Mouse (Mus musculus): Measurements from ENCODE around the gene Adgrl4. TPM values are rescaled to one million over a fixed set of nuclear protein-coding genes. Genes with fewer than 3 reads are reported as not detected.

Gene Adgrl4
- polyA plus RNA-seq, 1 experiment, result not detected

DNA sequence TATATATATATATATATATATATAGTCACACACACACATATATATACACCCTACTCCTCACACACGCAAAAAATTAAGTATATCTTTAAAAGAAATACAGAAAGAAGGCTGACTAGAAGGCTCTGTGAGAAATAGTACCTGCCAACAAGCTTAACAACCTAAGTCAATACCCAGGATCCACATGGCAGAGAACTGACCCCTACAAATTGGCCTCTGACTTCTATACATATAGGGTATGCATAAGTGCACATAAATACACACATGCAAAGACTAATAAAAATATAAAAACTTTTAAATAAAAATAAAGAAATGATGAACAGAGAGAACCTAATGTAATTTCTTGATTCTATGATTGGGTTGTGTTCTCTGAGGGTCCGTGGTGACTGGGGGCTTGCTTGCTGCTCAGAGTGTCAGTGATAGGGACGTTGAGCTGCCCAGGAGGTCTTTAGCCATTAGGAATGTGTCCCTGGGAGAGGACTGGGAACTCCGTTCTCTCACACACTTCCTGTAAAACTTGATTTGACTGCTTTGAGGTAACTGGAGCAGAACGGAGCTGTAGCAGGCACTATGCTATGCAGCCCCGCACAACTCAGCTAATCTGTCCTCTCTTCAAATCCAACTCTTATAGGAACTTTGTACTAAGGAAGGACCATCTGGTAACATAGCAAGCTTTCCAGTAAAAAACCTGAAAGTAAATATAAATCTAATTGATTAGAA lies 17.5 kb downstream of the Adgrl4 start:
- Histone ChIP-seq H3K4me1 (ENCODE audit: control insufficient read depth, insufficient read depth, low read length) (no peaks in the 10 kb centered on the region), H3K4me3 (ENCODE audit: insufficient read depth, low read depth, low read length) (no peak overlapping the region), H3K27ac (ENCODE audit: insufficient read depth, low read depth, low read length) (no peak overlapping the region)
- 76% methylated on average over 6 of the region's 6 CpGs for WGBS
- TF ChIP-seq POLR2A (IDR thresholded peaks at IDR 0.05; ENCODE audit: insufficient read depth, low read depth, low read length) (no peak), CTCF (IDR thresholded peaks at IDR 0.05; ENCODE audit: insufficient read depth, low read depth, low read length) (no peak)

DNA sequence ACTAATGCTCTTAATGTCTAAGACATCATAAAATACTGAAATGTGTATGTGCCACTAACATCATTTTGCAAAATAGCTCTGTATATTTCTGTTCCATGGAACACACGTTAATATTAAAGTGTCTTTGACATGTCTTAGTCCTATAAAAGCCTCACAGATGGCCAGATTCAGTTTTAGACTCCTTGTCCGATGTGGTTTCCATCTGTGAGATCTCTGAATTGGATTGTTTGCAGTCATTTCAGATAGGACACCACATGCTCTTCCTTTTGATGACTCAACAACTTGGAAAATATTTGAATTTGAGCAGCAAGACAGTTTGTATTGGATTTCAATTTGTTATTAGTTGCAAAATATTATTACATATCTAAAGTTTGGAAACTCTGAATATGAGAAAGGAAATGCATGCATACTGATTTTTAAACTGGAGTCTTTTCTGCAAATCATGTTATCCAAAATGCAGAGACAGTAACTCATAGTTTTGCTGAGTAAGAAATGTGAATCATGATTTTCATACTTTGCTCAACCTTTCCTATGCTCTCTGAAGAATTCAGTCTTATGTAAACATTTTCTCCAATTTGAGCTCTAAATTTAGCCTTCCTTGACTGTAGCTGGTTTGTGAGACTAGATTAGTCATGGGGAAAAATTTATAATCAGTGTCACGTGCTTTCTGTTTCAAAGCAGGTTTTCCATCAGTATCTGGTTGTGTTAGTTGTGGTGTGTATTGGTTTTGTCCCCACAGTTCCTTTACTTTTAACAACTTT lies 21.9 kb downstream of the Adgrl4 start:
- TF ChIP-seq POLR2A (IDR thresholded peaks at IDR 0.05; ENCODE audit: insufficient read depth, low read depth, low read length) (no peak), CTCF (IDR thresholded peaks at IDR 0.05; ENCODE audit: insufficient read depth, low read depth, low read length) (no peak)
- H3K27ac ChIP-seq (ENCODE audit: insufficient read depth, low read depth, low read length), result no peak overlapping the region
- WGBS, result 63% methylated on average over 3 of the region's 3 CpGs
- H3K4me3 ChIP-seq (ENCODE audit: insufficient read depth, low read depth, low read length), result no peak overlapping the region
- no peaks in the 10 kb centered on the region for H3K4me1 ChIP-seq (ENCODE audit: control insufficient read depth, insufficient read depth, low read length)

DNA sequence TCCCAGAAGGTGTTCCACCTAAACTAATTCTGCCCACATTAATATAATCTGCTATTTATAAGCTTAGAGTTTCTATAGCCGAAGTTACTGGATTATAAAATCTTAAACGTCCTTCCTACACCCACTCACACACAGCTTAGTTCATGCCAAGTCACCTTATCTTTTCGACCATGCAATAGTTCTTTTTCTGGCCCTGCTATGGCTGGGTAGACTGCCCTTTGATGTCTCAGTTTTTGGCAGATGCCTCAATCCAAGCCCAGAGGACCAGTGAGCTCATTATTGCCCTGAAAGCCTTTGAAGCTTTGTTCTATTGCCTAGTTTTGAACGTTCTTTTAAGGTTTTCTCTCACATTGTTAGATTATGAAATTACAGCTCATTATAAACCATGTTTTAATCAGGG lies 27.5 kb downstream of the Adgrl4 start:
- Histone ChIP-seq H3K4me3 (ENCODE audit: insufficient read depth, low read depth, low read length) (no peak overlapping the region), H3K4me1 (ENCODE audit: control insufficient read depth, insufficient read depth, low read length) (no peaks in the 10 kb centered on the region), H3K27ac (ENCODE audit: insufficient read depth, low read depth, low read length) (no peak overlapping the region)
- TF ChIP-seq CTCF (IDR thresholded peaks at IDR 0.05; ENCODE audit: insufficient read depth, low read depth, low read length), result no peak
- TF ChIP-seq POLR2A (IDR thresholded peaks at IDR 0.05; ENCODE audit: insufficient read depth, low read depth, low read length), result no peak
- 39% methylated on average over 4 of the region's 4 CpGs for WGBS

DNA sequence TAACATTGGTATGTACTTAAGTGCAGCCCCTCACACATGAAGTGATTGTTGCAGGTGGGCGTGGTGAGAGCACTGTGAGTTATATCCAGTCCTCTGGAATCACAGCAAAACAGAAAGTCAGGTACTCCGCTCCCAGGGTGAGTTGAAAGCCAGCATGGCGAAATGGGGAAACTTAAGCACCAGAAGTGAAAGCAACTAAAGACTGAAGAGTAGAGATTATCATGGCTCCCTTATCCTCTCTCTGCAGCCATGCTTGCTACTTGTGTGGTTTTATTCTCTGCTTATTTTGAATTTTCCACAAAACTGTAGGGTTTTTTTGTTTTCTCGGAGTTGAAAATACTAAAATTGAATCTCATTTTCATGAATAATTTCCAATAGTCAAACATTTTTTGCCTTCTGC lies 51.2 kb downstream of the Adgrl4 start:
- Histone ChIP-seq H3K4me3 (ENCODE audit: insufficient read depth, low read depth, low read length) (no peak overlapping the region), H3K4me1 (ENCODE audit: control insufficient read depth, insufficient read depth, low read length) (no peaks in the 10 kb centered on the region), H3K27ac (ENCODE audit: insufficient read depth, low read depth, low read length) (no peak overlapping the region)
- 93% methylated on average over 4 of the region's 4 CpGs for WGBS
- TF ChIP-seq POLR2A (IDR thresholded peaks at IDR 0.05; ENCODE audit: insufficient read depth, low read depth, low read length) (no peak), CTCF (IDR thresholded peaks at IDR 0.05; ENCODE audit: insufficient read depth, low read depth, low read length) (no peak)

DNA sequence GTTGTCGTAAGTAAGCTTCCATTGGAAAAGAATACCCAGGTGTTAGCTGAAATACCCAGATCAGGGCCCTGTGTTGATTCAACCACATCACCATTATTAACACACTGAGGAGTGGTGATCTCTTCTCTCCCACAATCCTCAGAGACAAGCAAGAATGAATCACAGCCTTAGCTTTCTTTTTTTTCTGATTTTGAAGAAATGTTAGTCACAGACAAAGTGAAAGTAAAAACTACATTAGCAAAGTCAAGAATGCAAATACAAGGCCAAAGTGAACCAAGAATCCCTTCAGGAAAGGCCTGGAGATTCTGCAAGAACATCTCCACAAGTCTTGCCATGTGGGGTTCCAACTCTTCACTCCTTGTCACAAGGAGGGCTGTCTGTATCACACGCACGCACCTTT lies 67.9 kb downstream of the Adgrl4 start:
- H3K4me1 ChIP-seq (ENCODE audit: control insufficient read depth, insufficient read depth, low read length), result no peaks in the 10 kb centered on the region
- 93% methylated on average over 3 of the region's 3 CpGs for WGBS
- no peak overlapping the region for H3K4me3 ChIP-seq (ENCODE audit: insufficient read depth, low read depth, low read length)
- H3K27ac ChIP-seq (ENCODE audit: insufficient read depth, low read depth, low read length), result no peak overlapping the region
- no peak for TF ChIP-seq POLR2A (IDR thresholded peaks at IDR 0.05; ENCODE audit: insufficient read depth, low read depth, low read length)
- no peak for TF ChIP-seq CTCF (IDR thresholded peaks at IDR 0.05; ENCODE audit: insufficient read depth, low read depth, low read length)

DNA sequence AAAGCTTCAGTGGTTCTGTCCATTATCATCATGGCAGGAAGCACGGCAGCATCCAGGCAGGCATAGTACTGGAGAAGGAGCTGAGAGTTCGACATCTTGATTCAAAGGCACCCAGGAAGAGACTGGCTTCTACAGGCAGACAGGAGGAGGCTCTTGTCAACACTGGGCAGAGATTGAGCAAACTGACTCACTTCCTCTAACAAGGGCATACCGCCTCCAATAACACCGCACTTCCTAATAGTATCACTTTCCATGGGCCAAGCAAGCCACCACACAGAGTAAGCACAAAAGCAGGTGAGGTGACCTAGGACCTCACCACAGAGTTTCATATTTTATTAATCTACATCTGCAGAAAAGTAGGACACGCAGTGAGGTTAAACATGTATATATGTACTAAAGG lies 73.5 kb downstream of the Adgrl4 start:
- no peak overlapping the region for H3K4me3 ChIP-seq (ENCODE audit: insufficient read depth, low read depth, low read length)
- TF ChIP-seq POLR2A (IDR thresholded peaks at IDR 0.05; ENCODE audit: insufficient read depth, low read depth, low read length), result no peak
- TF ChIP-seq CTCF (IDR thresholded peaks at IDR 0.05; ENCODE audit: insufficient read depth, low read depth, low read length), result no peak
- no peak overlapping the region for H3K27ac ChIP-seq (ENCODE audit: insufficient read depth, low read depth, low read length)
- 94% methylated on average over 5 of the region's 5 CpGs for WGBS
- H3K4me1 ChIP-seq (ENCODE audit: control insufficient read depth, insufficient read depth, low read length), result no peaks in the 10 kb centered on the region

DNA sequence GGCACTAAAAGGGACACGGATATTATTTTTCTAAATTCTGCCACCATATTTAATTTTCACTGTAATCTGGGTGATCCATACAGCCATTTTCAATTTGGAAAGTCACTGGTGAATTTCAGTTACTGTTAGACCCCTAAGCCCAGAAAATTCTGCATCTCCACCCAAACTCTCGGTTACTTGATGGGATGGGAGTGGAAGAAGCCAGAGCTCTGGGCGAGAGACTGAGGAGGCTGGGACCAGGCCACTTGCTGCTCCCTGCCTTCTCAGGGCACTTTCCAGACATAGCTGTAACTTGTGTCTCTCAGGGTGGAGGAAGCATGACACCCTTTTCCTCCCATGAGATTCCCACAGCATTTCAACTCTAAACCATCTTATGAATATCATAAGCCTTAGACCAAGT lies 109.5 kb downstream of the Adgrl4 start:
- WGBS, result 97% methylated on average over 3 of the region's 3 CpGs
- TF ChIP-seq CTCF (IDR thresholded peaks at IDR 0.05; ENCODE audit: insufficient read depth, low read depth, low read length) (no peak), POLR2A (IDR thresholded peaks at IDR 0.05; ENCODE audit: insufficient read depth, low read depth, low read length) (no peak)
- H3K27ac ChIP-seq (ENCODE audit: insufficient read depth, low read depth, low read length), result no peak overlapping the region
- no peaks in the 10 kb centered on the region for H3K4me1 ChIP-seq (ENCODE audit: control insufficient read depth, insufficient read depth, low read length)
- no peak overlapping the region for H3K4me3 ChIP-seq (ENCODE audit: insufficient read depth, low read depth, low read length)

DNA sequence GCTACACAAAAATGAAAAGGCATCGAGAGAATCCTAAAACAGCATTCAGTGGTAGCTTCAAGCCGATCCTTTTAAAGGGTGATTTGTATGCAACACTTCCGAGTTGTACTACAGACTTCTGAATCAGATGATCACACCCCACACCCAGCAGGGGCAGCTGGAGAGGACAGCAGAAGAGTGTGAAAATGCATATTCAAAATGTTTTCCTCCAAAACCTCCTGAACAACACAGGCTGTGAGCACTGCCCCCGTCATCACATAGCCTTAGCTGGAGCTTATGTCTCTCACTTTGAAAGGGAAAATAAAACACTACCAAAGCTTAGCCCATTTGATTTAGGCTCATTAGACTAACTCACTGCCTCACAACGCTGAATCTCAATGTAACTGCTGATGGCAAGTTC lies 113.3 kb downstream of the Adgrl4 start:
- no peak overlapping the region for H3K27ac ChIP-seq (ENCODE audit: insufficient read depth, low read depth, low read length)
- no peaks in the 10 kb centered on the region for H3K4me1 ChIP-seq (ENCODE audit: control insufficient read depth, insufficient read depth, low read length)
- 37% methylated on average over 5 of the region's 5 CpGs for WGBS
- TF ChIP-seq POLR2A (IDR thresholded peaks at IDR 0.05; ENCODE audit: insufficient read depth, low read depth, low read length) (no peak), CTCF (IDR thresholded peaks at IDR 0.05; ENCODE audit: insufficient read depth, low read depth, low read length) (no peak)
- no peak overlapping the region for H3K4me3 ChIP-seq (ENCODE audit: insufficient read depth, low read depth, low read length)

DNA sequence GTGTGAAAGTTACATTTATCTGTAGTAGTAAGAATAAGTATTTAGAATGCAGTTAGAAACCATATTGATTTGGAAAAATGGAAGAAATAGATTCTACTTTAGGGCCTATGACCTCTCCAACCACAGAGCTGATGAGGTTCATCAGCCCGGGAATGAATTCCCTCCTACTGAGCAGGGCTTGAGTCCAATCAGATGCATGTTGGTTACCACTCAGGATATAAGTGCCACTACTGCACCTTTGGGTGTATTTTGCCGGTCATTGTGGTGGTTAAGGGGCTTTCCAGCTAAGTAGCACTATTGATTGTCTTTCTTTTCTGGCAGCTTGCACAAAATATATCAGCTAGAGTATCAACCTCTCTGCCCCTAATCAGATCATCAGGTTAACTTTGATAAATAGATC lies 118.9 kb downstream of the Adgrl4 start:
- Histone ChIP-seq H3K27ac (ENCODE audit: insufficient read depth, low read depth, low read length) (no peak overlapping the region), H3K4me1 (ENCODE audit: control insufficient read depth, insufficient read depth, low read length) (no peaks in the 10 kb centered on the region), H3K4me3 (ENCODE audit: insufficient read depth, low read depth, low read length) (no peak overlapping the region)
- no peak for TF ChIP-seq CTCF (IDR thresholded peaks at IDR 0.05; ENCODE audit: insufficient read depth, low read depth, low read length)
- no peak for TF ChIP-seq POLR2A (IDR thresholded peaks at IDR 0.05; ENCODE audit: insufficient read depth, low read depth, low read length)
- 85% methylated on average over 2 of the region's 2 CpGs for WGBS

Measured in olfactory bulb, adult 2 months (tissue).